Mouse (Mus musculus) embryonic facial prominence, embryonic 15.5 days (tissue): ENCODE measurements around the gene Tomm40. TPM values are rescaled to one million over a fixed set of nuclear protein-coding genes. Genes with fewer than 3 reads are reported as not detected.

ENCODE experiments used
- ATAC-seq: fragments of 200-750 bp; cut with Nextera tagmentation; 2 replicates; pipeline ENCODE4 v1.8.0; 2017; ENCODE audit warnings: low read depth, moderate TSS enrichment; ENCODE audit not compliant: insufficient number of reproducible peaks, low FRiP score, low TSS enrichment
- H3K27ac ChIP-seq: fragments of 300-500 bp; sonication (generic); replicated peaks from 2 replicates; pipeline ENCODE4 v1.5.1; 2015; ENCODE audit warnings: mild to moderate bottlenecking, inconsistent platforms
- H3K27me3 ChIP-seq: fragments of 300-500 bp; sonication (generic); 2 replicates; pipeline ENCODE4 v1.6.1; 2015; ENCODE audit warnings: inconsistent platforms
- H3K36me3 ChIP-seq: fragments of 300-500 bp; sonication (generic); 2 replicates; pipeline ENCODE4 v1.6.1; 2015; ENCODE audit warnings: mild to moderate bottlenecking, inconsistent platforms
- H3K4me1 ChIP-seq: fragments of 300-500 bp; sonication (generic); 2 replicates; pipeline ENCODE4 v1.6.1; 2015; ENCODE audit warnings: inconsistent platforms
- H3K4me2 ChIP-seq: fragments of 300-500 bp; sonication (generic); replicated peaks from 2 replicates; pipeline ENCODE4 v1.6.1; 2015; ENCODE audit warnings: mild to moderate bottlenecking, inconsistent platforms
- H3K4me3 ChIP-seq: fragments of 300-500 bp; sonication (generic); replicated peaks from 2 replicates; pipeline ENCODE4 v1.5.1; 2015; ENCODE audit warnings: mild to moderate bottlenecking, inconsistent platforms
- H3K9ac ChIP-seq: fragments of 300-500 bp; sonication (generic); 2 replicates; pipeline ENCODE4 v1.6.1; 2015; ENCODE audit warnings: inconsistent platforms
- H3K9me3 ChIP-seq: fragments of 300-500 bp; sonication (generic); replicated peaks from 2 replicates; pipeline ENCODE4 v1.6.1; 2016; ENCODE audit warnings: inconsistent platforms
- WGBS: fragments of 180-500 bp; shearing (Covaris S2); methylation state at CpG from one replicate; pipeline ENCODE4 v1.1.7; 2015; 5-methylcytosine and 5-hydroxymethylcytosine counted together
- polyA plus RNA-seq: library from polyadenylated mRNA; unstranded; fragments of >200 nt; fragmentation: Nextera tagmentation; extraction: Ambion mirVana; gene quantifications from 2 replicates; pipeline ENCODE4 v1.2.1, GENCODE M21; 2015

The Tomm40 gene
- polyA plus RNA-seq, 1 experiment from 2014 or later, result 146 TPM

- peak within 1 kb of the TSS; percentile 67 for H3K4me2 ChIP-seq
- ATAC-seq, result peak; percentile 88
- peaks cover 5% of the 10 kb centered on the region; the same call in 1 of the 2 replicates for H3K36me3 ChIP-seq
- H3K27me3 ChIP-seq, result no peaks in the 10 kb centered on the region
- H3K4me1 ChIP-seq, result peaks cover 21% of the 10 kb centered on the region
- no peaks in the 10 kb centered on the region for H3K9me3 ChIP-seq
- WGBS, result under 1% methylated on average over 53 of the region's 63 CpGs
- H3K27ac ChIP-seq, result peak within 1 kb of the TSS; percentile 99
- peak within 1 kb of the TSS; percentile 97 for H3K9ac ChIP-seq
- H3K4me3 ChIP-seq, result peak within 1 kb of the TSS; percentile 99
Observed at GRCm38 (mm10) chr7:19664955-19665841, 50.0 kb downstream of the Tomm40 start, which contains the start of gene Clptm1. Clptm1 (minus strand) TSS chr7:19665033.

- Histone ChIP-seq H3K36me3 (peaks cover 11% of the 10 kb centered on the region), H3K9me3 (no peaks in the 10 kb centered on the region), H3K27me3 (no peaks in the 10 kb centered on the region), H3K4me2 (peak overlapping the region; percentile 67), H3K27ac (peak overlapping the region; percentile 75), H3K4me3 (peak overlapping the region; percentile 99), H3K4me1 (peaks cover 21% of the 10 kb centered on the region), H3K9ac (peak overlapping the region; percentile 97)
- peak; percentile 45 for ATAC-seq
- whole genome bisulfite sequencing, result under 1% methylated on average over 32 of the region's 37 CpGs
Observed at GRCm38 (mm10) chr7:19664455-19664954, 50.7 kb downstream of the Tomm40 start.

GRCm38 (mm10) chr7:19663940-19664339 is 51.3 kb downstream of the Tomm40 start:
- Histone ChIP-seq H3K9me3 (no peaks in the 10 kb centered on the region), H3K27me3 (no peaks in the 10 kb centered on the region), H3K36me3 (peaks cover 13% of the 10 kb centered on the region), H3K27ac (no peak overlapping the region), H3K9ac (peak overlapping the region; percentile 97), H3K4me2 (peak overlapping the region; percentile 67), H3K4me3 (peak overlapping the region; percentile 99), H3K4me1 (peaks cover 16% of the 10 kb centered on the region)
- no peak for ATAC-seq
- 14% methylated on average over 8 of the region's 8 CpGs for WGBS

GRCm38 (mm10) chr7:19652614-19653013 is 62.6 kb downstream of the Tomm40 start:
- 95% methylated on average over 2 of the region's 2 CpGs for WGBS
- no peak for ATAC-seq
- peaks cover 70% of the 10 kb centered on the region for H3K36me3 ChIP-seq
- no peak overlapping the region for H3K9ac ChIP-seq
- H3K4me2 ChIP-seq, result no peak overlapping the region
- H3K4me3 ChIP-seq, result no peak overlapping the region
- no peaks in the 10 kb centered on the region for H3K27me3 ChIP-seq
- no peak overlapping the region for H3K27ac ChIP-seq
- H3K4me1 ChIP-seq, result no peaks in the 10 kb centered on the region
- H3K9me3 ChIP-seq, result no peaks in the 10 kb centered on the region

Other genes starting within 250 kb of the Tomm40 start
- 2.4 and 2.8 TPM in 2 replicates for gene Bloc1s3, start 207.1 kb downstream of the Tomm40 start, polyA plus RNA-seq
- 89.5 and 101 TPM in 2 replicates for gene Trappc6a, start 207.0 kb downstream of the Tomm40 start, polyA plus RNA-seq
- gene Nkpd1, start 197.6 kb downstream of the Tomm40 start, polyA plus RNA-seq, result 3.1 and 3.3 TPM in 2 replicates
- 31.4 and 36.0 TPM in 2 replicates for gene Ppp1r37, start 152.4 kb downstream of the Tomm40 start, polyA plus RNA-seq
- 1.5 and 2.2 TPM in 2 replicates for gene Zfp296, start 138.2 kb downstream of the Tomm40 start, polyA plus RNA-seq
- gene Gemin7, start 137.8 kb downstream of the Tomm40 start, polyA plus RNA-seq, result 149 and 162 TPM in 2 replicates
- 58.3 and 66.1 TPM in 2 replicates for gene Clasrp, start 111.0 kb downstream of the Tomm40 start, polyA plus RNA-seq
- 14.0 and 15.8 TPM in 2 replicates for gene Relb, start 86.0 kb downstream of the Tomm40 start, polyA plus RNA-seq
- gene Clptm1, start 50.4 kb downstream of the Tomm40 start, polyA plus RNA-seq, result 78.0 and 89.1 TPM in 2 replicates
- gene Apoc2, start 37.5 kb downstream of the Tomm40 start, polyA plus RNA-seq, result 0.67 and 1.3 TPM in 2 replicates
- gene Gm44805, start 34.0 kb downstream of the Tomm40 start, polyA plus RNA-seq, result not detected in 2 replicates
- gene Apoc4, start 34.0 kb downstream of the Tomm40 start, polyA plus RNA-seq, result 0.16 TPM in 1 of 2 replicates, not detected in the other
- 38.9 and 45.8 TPM in 2 replicates for gene Apoc1, start 22.8 kb downstream of the Tomm40 start, polyA plus RNA-seq
- gene Apoe, start 16.2 kb downstream of the Tomm40 start, polyA plus RNA-seq, result 442 and 474 TPM in 2 replicates
- 79.6 and 86.6 TPM in 2 replicates for gene Nectin2, start 35.0 kb upstream of the Tomm40 start, polyA plus RNA-seq
- gene Bcam, start 55.6 kb upstream of the Tomm40 start, polyA plus RNA-seq, result 158 and 163 TPM in 2 replicates
- gene Cblc, start 81.4 kb upstream of the Tomm40 start, polyA plus RNA-seq, result 13.2 and 17.2 TPM in 2 replicates
- 4.7 and 6.9 TPM in 2 replicates for gene Bcl3, start 107.3 kb upstream of the Tomm40 start, polyA plus RNA-seq
- gene Gm19345, start 136.6 kb upstream of the Tomm40 start, polyA plus RNA-seq, result 0.59 TPM in 1 of 2 replicates, not detected in the other
- not detected in 2 replicates for gene Ceacam16, start 145.9 kb upstream of the Tomm40 start, polyA plus RNA-seq
- 4.1 and 5.5 TPM in 2 replicates for gene Ceacam19, start 172.5 kb upstream of the Tomm40 start, polyA plus RNA-seq
- gene Pvr, start 205.7 kb upstream of the Tomm40 start, polyA plus RNA-seq, result 13.2 and 14.1 TPM in 2 replicates
- 0.11 TPM in 1 of 2 replicates, not detected in the other for gene Igsf23, start 235.3 kb upstream of the Tomm40 start, polyA plus RNA-seq
- not detected in 2 replicates for gene Ceacam20, start 250.0 kb upstream of the Tomm40 start, polyA plus RNA-seq